Mouse (Mus musculus) adipocyte (in vitro differentiated cells): Measurements from ENCODE around the gene Mlana.
A peak's percentile ranks its signal among the peaks of the same experiment; 100 is the strongest.

Experiments used
- DNase-seq: peaks from one replicate; pipeline ENCODE4 v3.0.0-alpha.2; 2016; ENCODE audit warnings: low spot score

The Mlana gene

DNA sequence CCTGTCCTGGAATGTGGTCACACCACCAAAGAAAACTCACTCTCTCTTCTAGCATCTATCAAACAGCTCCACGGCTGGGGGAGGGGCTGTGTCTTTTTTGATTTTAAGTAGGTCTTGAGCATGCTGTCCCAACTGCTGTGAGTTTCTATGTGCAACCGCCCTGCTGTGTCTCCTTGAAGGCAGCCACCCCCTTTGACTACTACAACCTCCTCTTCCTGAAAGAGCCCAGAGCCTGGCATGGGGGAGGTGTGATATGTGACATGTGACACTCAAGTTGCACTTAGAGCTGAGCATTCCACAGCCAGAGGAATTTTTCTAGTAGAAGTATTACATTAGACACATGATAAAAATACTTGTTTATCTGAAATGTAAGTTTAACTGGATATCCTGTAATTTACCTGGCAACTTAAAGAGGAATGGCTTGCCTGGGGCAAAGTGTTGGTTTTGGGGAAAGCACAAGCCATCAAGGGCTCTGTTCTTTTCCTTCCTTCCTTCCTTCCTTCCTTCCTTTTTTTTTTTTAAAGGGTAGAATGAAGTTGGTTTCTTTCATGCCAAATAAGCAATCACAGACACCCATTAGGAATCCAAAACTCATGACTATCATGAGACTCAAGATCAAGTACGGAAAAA lies at the start of gene Mlana:
Gene Mlana (plus strand): TSS at position 580 of the 630 bp plus-strand sequence.
- no peak for DNase-seq

DNA sequence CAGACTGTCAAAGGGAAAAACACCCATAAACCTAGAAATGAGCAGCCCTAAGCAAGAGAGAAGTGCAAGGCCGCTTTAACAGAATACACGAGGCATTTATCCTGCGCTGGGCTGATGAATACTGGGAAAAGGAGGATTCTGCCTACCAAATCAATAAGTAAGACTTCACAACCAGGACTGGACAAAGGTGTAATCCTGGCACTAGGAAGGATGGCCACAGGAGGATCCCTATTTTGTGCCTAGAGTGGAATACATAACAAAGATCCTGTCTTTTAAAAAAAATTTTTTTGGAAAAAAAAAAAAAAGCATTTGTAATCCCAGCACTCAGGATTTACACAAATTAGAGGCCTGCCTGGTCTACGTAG lies 49.1 kb upstream of the Mlana start:
- no peak for DNase-seq

DNA sequence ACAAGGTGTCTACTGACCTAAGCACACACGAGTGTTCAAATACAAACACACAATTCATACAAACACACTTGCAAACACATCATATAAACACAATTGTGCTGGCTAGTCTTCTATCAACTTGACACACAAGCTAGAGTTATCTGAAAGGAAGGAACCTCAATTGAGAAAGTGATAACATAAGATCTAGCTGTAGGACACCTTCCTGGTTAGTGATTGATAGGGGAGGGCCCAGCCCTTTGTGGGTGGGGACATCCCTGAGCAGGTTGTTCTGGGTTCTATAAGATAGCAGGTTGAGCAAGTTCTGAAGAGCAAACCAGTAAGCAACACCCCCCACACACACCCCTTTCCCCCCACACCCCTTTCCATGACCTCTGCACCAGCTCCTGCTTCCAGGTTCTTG lies 47.9 kb upstream of the Mlana start:
- DNase-seq: no peak

DNA sequence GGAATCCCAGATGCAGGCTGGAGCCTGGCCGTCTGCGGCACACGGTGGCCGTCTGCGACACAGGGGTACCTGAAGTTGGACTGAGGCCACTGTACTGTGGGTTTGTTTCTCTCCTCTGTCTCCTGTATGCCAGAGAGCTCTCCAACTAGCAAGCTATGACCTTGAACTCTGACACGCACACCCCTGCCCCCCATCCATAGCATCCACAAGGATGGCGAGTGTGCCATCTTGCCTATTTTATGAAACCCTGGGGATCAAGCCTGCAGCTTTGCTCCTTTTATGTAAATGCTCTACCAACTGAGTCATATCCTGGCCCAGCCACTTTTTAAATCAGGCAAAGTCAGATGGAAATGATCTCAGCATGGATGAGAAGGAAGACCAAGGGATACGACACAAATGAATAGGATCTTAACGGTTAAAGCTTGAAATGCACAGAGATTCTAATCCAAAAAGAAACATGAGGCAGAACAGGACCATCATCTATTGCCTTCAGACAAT lies 43.8 kb upstream of the Mlana start:
- DNase-seq: no peak

DNA sequence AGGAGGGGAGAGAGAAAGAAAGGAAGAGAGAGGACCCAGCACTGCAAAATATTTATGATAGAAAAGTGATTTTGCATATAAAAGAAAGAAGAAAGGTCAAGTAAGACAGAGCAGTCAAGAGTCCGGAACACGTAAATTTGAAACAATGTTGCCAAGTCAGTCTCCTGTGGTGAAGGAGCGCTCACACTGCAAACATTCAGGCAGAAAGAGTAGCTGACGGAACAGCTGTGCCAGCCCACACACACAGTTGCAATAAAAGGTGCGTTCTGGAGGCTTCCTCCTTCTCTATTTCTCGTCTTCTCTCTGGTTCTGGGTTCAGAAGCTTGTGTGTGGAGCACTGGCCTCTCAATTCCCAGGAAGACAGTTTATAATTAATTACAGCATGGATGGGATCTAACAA lies 42.5 kb upstream of the Mlana start:
- no peak for DNase-seq

DNA sequence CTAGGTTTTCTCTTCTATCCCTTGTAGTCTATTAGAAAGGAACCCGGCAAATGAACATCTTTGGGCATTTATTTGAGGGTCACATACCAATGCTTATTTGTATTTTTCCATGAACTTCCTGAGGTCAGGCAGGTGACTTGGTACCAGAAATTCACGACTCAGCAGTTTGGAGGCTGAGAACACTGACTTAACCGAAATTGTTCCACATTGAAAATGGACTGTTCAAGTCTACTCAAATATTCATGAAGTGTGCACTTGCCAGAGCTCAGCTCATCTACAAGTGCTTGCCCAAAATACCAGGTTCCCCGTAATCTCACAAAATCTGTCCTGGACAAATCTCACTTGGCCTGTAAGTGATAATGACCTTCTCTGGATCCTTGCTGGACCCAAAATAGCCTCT lies 41.6 kb upstream of the Mlana start:
- no peak for DNase-seq

DNA sequence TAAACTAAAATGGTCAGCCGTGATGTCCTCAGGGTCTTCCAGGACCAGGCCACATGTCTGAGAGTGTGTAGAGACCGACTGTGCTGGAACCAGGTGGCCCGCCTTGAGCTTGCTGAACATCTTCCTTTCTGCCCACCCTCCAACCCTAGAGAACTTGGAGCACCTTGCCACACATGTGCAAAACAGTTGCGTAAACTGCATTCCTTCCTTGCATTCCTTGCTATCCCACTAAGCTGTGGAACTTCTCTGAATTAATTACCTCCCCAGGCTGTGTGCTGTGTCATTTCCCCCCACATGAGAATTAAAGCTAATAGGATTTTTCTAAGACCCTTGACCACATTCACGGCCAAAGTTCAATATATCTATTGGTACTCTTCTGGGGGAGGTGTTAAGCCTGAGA lies 41.0 kb upstream of the Mlana start:
- no peak for DNase-seq

DNA sequence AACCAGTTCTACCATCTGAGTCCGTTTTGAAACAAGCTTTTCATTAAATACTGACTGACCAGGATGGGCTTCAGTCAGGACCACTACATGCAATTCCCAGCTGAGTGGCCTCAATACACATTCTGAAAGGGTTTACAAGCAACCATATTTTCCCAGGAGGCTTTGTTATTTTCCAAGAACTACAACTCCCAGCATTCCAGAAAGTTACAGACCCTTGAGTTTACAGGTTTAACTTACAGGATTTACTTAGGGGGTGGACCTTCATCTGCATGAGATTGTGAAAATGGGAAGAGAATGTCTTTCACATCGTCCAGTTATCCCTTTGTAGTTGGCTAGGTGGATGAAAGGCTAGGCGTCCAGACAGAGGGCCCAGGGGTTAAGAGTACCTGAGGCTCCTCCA lies 40.6 kb upstream of the Mlana start:
- DNase-seq: no peak

DNA sequence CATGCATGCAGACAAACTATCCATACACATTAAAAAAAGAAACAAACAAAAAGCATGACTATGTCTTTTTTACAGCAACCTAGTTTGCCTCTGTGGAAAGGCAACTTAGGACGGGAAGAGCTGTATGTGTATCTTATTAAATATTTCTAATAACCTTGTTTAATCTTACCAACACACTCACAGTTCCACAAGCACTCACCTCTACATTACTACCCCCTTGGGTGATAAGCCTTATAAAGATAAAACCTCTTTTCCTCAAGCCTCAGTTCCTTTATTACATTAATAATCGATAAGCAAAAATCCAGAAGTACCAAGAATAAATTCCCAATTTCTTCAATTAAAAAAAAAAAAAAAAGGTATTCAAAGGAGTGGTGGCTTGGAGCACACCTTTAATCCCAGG lies 40.1 kb upstream of the Mlana start:
- DNase-seq: no peak

DNA sequence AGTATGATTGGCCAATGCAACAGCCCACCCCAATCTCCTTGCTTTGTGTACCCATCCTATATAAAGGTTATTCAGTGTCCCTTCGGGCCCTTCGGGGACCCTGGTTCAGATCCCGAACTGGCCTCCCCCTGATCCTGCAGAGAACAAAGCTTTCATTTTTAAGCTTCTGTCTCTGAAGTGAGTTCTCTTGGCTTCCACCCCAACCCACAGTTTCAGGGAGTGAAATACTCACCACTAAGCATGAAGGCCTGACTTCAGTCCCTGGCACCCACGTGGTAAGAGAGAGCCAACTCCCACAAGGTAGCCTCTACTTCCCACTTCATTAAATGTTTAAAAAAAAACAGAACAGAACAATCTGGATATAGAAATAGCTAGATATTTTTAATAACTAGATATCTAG lies 38.8 kb upstream of the Mlana start:
- no peak for DNase-seq

DNA sequence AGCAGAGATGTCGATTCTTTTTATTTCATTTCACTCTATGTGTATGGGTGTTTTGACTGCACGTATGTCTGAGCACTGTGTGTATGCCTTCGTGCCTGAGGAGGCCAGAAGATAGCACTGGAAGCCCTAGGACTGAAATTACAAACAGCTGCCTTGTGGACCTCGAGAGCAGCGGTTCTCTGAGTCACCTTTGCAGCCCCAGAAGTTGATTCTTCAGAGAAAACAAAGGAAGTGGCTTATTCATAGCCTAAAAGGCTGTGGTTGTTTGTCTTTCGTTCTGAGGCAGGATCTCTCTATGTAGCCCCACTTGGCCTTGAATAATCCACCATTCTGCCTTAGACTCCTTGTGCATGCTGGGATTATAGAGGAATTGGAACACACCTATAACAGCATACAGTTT lies 37.9 kb upstream of the Mlana start:
- DNase-seq: no peak

DNA sequence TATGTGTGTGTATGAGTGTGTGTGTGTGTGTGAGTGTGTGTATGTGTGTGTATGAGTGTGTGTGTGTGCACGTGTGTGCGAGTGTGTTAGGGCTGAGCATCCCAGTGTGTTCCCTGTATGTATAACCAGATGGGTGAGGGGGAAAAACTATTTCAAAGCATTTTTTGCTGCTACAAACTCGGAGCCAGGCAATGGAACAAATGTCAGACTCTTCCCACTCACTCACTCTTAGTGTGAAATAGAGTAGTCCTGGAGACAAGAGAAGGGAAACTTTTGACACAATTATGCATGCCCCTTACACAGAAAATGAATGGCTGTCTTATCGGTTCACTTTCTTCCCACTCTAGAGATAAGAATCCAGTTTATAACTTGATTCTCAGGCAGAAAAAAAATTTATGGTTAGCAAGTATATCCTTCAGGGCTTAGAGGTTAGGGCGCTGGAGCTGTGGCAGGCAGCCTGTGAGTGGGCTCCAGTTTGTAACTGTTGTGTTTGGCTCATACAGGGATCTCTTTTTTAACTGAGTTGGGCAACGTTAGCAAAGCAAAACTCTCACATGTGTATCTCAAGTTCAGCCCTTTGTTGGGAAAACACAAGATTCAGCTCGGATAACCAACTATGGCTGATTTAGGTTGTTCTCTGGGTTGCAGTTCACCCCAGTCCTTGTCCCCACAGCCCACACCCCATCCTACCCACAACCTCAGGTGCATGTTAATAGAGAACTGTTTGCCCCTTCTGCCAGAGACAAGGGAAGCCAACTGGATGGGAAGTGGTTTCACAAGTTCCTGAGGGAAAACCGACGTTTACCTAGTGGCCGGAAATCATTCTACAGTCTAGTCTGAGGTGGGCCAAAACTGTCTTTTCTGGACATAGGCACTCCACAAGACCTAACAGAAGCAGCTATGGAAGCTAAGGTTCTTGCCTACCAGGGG lies 36.5 kb upstream of the Mlana start:
- DNase-seq: peak; percentile 52

DNA sequence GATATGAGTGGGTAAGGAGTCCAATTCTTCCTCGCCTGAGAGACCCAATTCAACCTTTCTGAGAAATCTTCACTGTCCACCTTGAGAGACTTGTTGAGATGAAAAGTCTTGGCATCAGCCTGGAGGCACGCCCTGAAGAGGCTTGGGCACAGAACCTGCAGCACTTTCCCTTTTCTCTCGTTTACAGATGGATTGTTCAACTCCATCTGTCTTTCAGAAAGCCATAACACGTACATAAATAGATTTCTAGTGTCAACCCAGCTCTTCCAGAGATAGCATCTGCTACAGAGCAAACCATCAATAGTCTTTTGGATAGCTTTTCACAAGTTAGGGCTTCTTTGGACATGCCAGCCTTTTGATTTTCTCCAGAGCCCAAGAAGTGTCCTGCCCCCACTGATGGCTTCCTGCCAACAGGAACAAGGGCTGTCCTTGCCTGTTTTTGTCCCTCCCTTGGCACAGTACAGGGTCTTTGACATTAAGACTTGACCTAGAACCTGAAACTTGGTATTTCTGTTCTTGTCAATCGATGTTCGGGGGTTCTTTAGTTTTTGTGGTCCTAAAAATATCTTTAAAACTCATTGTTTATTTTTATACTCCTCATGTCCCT lies 35.5 kb upstream of the Mlana start:
- peak; percentile 54 for DNase-seq

DNA sequence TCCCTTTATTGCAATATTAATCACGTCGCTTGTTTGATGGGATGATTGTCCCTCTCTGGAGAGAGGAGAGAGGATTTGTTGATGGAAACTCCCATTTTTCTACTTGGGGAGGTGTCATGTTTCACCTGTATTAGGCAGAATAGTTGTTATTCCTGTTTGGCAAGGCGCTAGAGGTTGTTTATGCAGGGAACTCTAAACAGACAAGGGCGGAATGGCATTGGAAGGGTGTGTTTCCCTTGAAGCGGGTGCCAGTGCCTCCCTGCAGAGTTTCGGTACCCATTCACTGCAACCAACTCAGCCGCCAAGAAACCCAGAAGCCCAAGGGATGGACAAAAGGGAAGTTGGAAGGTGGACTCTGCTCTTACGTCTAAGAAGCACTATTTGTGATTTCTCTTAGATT lies 33.8 kb upstream of the Mlana start:
- no peak for DNase-seq

DNA sequence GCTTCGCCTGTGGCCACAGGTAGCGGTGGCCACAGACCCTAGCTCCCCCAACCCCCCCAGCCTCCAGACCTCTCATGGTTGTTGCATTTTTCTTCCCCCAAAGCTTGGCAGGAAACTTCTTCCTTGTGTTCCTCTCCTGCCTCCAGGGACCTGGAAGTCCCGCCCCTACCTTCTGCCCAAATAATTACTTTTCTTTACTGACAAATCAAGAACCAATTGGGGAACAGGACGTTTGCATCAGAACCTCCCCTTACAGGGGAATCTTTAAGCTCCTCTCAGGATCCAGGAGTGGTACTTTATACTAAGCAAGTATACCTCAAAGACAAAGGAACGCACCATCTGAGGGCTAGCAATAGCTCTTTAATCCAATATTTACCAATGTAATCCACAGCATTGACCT lies 32.7 kb upstream of the Mlana start:
- DNase-seq: no peak

DNA sequence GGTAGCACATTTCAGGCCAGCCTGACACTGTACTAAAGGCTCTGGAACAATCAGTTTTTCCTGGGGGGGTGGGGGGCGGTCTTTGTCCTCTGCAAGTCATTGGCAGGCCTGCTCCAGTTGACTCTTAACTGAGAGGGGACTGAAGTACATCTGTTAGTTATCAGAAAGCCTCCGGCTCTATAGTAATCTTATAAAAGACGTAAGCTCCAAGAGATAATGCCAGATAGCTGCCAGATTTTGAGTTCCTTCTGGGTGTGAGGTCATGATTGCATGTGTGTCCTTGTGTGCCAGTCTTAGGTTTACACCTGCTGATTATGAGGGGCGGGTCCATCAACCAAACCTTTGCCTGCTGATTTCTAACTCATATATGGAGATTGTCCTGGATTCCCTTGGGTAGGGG lies 31.5 kb upstream of the Mlana start:
- DNase-seq: peak; percentile 22

DNA sequence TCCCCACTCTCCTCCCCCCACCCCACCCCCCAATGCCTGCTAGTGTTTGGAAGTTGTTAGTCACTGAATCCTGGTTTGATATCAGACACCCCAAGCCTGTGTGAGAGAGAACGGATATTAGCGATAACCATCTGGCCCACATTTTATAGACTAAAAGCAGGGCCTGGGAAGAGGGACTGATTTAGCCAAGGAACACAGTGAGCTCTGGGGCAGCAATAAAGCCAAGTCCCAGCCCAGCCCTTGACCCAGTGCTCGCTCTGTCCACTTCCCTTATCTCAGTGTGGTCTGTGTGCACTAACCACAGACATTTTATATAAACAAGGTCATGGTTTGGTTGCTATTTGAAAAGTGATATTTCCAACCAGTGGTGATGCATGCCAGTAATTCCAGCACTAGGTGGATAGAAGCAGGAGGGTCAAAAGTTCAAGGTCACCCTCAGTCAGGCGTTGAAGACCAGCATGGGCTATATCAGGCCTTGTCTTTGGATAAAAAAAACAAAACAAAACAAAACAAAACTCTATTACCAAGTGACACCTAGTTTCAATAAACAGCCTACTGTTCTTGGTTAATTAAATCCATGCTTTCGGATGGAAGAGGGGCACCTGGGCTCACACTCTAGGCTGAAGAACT lies 30.5 kb upstream of the Mlana start:
- peak; percentile 77 for DNase-seq

DNA sequence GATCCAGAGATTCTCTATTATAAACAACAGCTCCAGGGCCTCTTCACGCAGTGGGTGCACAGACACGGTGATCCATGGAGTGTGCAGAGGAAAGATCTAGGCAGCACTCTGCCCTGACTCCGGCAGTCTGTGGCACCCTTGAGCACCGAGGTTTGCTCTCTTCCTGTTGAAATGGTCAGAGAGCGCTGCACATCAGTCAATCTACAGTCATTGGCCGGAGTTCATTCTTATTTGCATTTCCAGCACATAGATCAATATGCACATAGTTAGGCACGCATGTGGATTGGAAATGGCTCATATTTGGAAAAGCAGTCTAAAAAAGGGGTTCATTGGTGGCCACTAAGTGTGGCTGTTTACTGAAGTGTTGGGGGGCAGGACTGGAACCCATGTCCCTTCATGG lies 29.5 kb upstream of the Mlana start:
- DNase-seq: no peak

DNA sequence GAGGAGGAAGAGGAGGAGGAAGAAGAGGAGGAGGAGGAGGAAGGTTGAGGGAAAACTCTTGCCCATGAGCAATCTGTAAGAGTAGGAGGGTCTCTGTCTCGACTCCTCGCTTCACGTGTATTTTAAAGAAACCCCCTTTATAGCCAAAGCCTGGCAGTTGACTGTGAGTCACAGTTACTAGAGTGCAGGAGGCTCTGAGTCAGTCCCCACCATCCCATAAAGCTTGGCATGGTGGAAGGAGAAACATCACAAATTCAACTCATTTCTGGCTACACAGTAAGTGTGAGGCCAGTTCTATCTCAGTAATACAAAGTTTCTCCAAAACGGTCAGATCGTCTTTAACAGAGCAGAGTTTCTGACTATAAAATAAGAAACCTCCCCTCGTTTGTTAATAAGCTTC lies 27.4 kb upstream of the Mlana start:
- DNase-seq: no peak

DNA sequence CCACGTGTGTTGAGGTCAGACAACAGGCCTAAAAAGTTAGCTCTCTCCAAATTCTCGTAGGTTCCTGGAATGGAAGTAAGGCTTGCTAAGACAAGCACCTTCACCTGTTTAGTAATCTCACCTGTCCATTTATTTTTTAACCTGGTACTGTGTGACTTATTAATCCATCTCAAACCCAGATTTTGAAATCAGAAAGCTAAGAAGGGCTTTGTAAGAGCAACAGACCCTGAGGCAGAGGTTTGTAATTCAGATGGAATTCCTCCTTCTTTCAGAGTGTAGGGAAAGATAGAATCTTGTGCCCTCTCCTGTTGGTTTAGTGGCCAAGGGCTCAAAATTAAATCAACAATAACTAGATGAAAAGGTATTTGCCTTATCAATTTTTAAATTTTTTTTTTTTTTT lies 26.5 kb upstream of the Mlana start:
- DNase-seq: no peak

DNA sequence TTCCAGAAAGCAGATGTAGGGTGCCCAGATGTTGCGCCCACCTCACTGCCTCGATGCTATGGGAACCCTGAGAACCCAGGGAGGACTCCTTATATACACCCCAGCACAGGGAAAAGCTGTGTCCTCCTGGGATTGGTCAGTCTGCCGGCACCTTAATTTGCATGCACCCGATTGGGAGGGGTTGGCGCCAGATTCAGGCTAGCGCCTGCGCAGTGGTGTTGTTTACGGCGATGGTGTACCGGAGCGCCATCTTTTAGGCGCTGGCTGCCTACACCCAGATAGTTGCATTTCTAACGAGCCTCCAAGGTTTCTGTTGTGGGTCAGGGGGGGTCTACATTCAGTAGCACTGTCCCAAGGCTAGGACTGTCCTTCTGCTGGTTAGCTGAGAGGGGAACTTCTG lies 25.0 kb upstream of the Mlana start:
- no peak for DNase-seq

DNA sequence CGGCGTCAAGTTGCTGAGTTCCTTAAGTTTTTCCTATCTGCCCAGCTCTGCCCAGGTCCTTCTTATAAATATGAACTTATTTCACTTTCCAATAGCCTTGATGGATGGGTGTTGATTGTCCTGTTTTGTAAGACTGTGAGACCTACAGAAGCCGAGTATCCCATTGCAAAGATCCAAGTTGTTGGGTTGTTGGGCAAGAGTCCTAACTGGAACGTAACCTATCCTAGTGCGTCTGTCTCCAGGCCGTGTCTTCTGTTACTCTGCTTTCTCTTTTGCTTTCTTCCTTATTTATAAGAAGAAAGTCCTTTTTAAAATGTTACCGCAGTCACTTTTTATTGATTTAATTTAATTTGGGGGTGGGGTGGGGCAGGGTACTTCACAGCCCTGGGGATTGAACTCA lies 22.7 kb upstream of the Mlana start:
- peak; percentile 59 for DNase-seq
